Mouse (Mus musculus) hindbrain, embryonic 12.5 days (tissue): ENCODE data around the gene Dtnbp1. TPM values are rescaled to one million over a fixed set of nuclear protein-coding genes. Genes with fewer than 3 reads are reported as not detected.
A peak's percentile ranks its signal among the peaks of the same experiment; 100 is the strongest.

Source experiments
- ATAC-seq: fragments of 200-750 bp; cut with Nextera tagmentation; 2 replicates; pipeline ENCODE4 v1.8.0; 2017; ENCODE audit warnings: moderate TSS enrichment; ENCODE audit not compliant: low FRiP score
- H3K27ac ChIP-seq: fragments of 300-500 bp; sonication (generic); 2 replicates; pipeline ENCODE4 v1.5.1; 2016; ENCODE audit warnings: mild to moderate bottlenecking
- H3K27me3 ChIP-seq: fragments of 300-500 bp; sonication (generic); 2 replicates; pipeline ENCODE4 v1.6.1; 2016; ENCODE audit warnings: mild to moderate bottlenecking
- H3K36me3 ChIP-seq: fragments of 300-500 bp; sonication (generic); 2 replicates; pipeline ENCODE4 v1.6.1; 2016; ENCODE audit warnings: mild to moderate bottlenecking
- H3K4me1 ChIP-seq: fragments of 300-500 bp; sonication (generic); 2 replicates; pipeline ENCODE4 v1.6.1; 2016
- H3K4me2 ChIP-seq: fragments of 300-500 bp; sonication (generic); replicated peaks from 2 replicates; pipeline ENCODE4 v1.6.1; 2016; ENCODE audit warnings: mild to moderate bottlenecking
- H3K4me3 ChIP-seq: fragments of 300-500 bp; sonication (generic); 2 replicates; pipeline ENCODE4 v1.5.1; 2016; ENCODE audit warnings: mild to moderate bottlenecking
- H3K9ac ChIP-seq: fragments of 300-500 bp; sonication (generic); 2 replicates; pipeline ENCODE4 v1.6.1; 2016; ENCODE audit warnings: mild to moderate bottlenecking, moderate library complexity
- H3K9me3 ChIP-seq: fragments of 300-500 bp; sonication (generic); replicated peaks from 2 replicates; pipeline ENCODE4 v1.6.1; 2016; ENCODE audit warnings: mild to moderate bottlenecking
- WGBS: fragments of 180-500 bp; shearing (Covaris S2); methylation state at CpG from one replicate; pipeline ENCODE4 v1.1.7; 2016; 5-methylcytosine and 5-hydroxymethylcytosine counted together
- polyA plus RNA-seq: library from polyadenylated mRNA; unstranded; fragments of >200 nt; fragmentation: Nextera tagmentation; extraction: Ambion mirVana; gene quantifications from 2 replicates; pipeline ENCODE4 v1.2.1, GENCODE M21; 2016

Gene Dtnbp1
- polyA plus RNA-seq, 1 experiment from 2014 or later, result 81.6 TPM

DNA sequence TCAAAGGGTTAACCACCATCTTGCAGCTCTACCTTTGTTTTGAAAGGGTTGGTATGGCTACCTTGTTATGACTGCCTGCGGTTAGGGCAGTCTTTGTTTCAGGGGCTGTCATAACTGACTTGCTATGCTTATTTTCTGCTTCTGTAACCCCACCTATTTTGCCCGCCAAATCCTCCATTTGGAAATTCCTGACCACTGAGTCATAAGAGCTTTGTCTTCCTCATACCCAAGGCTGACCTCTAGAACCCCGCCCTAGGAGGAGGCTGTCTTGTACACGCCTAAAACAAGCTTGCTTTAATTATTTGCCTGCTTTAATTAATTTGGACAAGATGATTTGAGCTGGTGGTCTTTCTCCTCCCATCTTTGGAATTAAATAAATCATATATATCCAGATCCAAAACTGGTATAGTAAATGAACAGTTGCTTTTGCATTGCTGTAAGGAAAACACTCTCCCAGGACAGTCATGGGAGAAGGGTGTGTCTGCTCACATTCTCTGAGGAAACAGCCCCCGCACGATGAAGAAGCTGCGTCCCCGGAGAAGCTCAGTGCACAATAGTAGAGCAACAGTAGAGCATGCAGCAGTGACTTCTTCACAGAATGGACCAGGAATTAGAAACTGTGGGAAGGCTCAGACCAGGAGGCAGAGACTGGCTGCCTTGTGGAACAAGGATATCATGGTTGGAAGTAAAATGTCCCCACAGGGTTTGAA, 62.5 kb downstream of the Dtnbp1 start:
- Histone ChIP-seq H3K4me3 (no peak overlapping the region), H3K4me2 (no peak overlapping the region), H3K27ac (no peak overlapping the region), H3K27me3 (no peaks in the 10 kb centered on the region), H3K9me3 (no peaks in the 10 kb centered on the region), H3K36me3 (no peaks in the 10 kb centered on the region), H3K9ac (no peak overlapping the region), H3K4me1 (0 out of 2 replicates have a peak, but pooled peaks cover 7% of the 10 kb centered on the region)
- ATAC-seq, result no peak
- WGBS, result 74% methylated on average over 8 of the region's 8 CpGs

DNA sequence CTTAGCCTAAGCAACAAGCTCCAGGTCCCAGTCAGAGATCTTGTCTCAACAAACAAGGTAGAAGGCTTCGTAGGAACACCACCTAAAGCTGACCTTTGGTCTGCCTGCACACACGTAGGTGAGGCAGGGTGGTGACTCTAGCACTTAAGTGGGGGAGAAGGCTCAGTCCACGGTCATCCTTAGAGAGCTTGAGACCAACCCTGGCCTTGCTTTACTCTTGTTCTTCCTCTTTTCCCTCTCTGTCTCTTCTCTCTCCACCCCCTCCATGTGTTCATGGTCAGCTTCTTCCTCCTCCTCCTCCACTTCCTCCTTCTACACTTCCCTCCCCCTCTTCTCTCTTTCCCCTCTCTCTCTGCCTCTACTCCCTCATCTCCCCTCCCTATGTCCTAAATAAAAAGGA, 64.3 kb downstream of the Dtnbp1 start:
- no peaks in the 10 kb centered on the region for H3K9me3 ChIP-seq
- H3K27me3 ChIP-seq, result no peaks in the 10 kb centered on the region
- H3K4me3 ChIP-seq, result no peak overlapping the region
- no peak for ATAC-seq
- peaks cover 14% of the 10 kb centered on the region for H3K4me1 ChIP-seq
- H3K36me3 ChIP-seq, result no peaks in the 10 kb centered on the region
- WGBS, result 85% methylated on average over 3 of the region's 3 CpGs
- H3K9ac ChIP-seq, result no peak overlapping the region
- H3K27ac ChIP-seq, result no peak overlapping the region
- H3K4me2 ChIP-seq, result no peak overlapping the region

DNA sequence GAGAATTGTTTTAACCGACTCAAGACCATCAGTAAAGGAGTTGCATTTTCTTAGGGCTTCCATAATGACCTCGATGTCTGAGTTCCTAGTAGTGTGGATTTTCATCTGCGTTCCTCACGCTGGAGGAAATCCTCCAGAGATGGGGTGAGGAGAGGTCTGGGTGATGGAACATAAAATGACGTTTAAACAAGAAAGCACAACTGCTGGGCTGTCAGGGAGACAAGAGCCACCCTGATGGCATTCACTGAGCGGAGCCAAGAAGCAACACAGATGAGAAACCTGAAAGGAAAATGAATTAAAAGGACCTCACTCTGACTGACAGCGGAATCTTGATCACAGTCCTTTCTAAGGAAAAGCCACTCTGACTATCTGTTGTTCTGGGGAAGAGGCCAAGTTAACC, 68.4 kb downstream of the Dtnbp1 start:
- 40% methylated on average over 7 of the region's 7 CpGs for WGBS

DNA sequence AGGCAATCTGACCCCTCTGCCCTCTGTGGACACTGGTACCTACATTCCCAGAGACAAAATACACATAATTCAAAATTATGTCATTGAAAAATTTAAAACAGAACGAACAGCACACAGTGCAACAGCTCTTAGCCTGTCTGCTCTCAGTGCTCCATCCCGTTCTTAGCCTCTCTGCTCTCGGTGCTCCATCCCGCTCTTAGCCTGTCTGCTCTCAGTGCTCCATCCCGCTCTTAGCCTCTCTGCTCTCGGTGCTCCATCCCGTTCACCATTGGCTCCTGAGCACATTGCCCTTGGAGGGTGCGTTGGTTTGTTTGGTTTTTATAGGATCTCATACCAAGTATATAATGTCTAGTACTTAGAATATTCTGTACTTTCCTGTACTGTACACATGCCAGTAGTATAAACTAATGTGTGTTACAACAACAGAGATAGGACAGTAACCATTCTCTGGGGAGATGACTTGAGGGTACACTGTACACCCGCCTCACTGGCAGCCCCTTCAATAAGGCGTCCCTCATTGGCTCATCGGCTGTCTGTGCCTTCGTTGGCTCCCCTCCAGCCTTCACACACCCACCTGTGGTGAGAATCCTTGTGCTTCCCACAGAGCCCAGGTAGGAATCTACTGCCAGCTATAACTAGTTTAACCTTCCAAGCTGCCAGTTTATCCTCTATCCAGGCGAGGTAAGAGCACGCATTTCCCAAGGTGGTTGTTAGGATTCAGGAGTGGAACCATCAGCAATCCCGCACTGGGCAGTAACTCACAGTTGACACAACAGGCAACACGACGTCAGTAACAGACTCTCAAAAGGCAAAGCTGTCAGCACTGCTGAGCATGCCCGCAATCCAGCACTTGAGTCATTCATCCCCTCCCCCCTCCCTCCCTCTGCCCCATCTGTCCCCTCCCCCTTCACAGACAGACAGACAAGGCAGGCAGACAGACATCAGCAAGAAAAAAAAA, 69.4 kb downstream of the Dtnbp1 start:
- Histone ChIP-seq H3K4me2 (no peak overlapping the region), H3K4me1 (peaks cover 15% of the 10 kb centered on the region), H3K4me3 (no peak overlapping the region), H3K9me3 (no peaks in the 10 kb centered on the region), H3K27ac (peak overlapping the region; percentile 44; the same call in 1 of the 2 replicates), H3K36me3 (no peaks in the 10 kb centered on the region), H3K9ac (no peak overlapping the region), H3K27me3 (no peaks in the 10 kb centered on the region)
- 71% methylated on average over 18 of the region's 18 CpGs for WGBS
- ATAC-seq, result no peak

More for the DNA sequence above, 68.4 kb downstream of the Dtnbp1 start:
- no peak overlapping the region for H3K4me2 ChIP-seq
- H3K9me3 ChIP-seq, result no peaks in the 10 kb centered on the region
- H3K4me1 ChIP-seq, result peaks cover 15% of the 10 kb centered on the region
- H3K9ac ChIP-seq, result no peak overlapping the region
- no peaks in the 10 kb centered on the region for H3K27me3 ChIP-seq
- ATAC-seq, result no peak
- no peak overlapping the region for H3K4me3 ChIP-seq
- no peaks in the 10 kb centered on the region for H3K36me3 ChIP-seq
- no peak overlapping the region for H3K27ac ChIP-seq

DNA sequence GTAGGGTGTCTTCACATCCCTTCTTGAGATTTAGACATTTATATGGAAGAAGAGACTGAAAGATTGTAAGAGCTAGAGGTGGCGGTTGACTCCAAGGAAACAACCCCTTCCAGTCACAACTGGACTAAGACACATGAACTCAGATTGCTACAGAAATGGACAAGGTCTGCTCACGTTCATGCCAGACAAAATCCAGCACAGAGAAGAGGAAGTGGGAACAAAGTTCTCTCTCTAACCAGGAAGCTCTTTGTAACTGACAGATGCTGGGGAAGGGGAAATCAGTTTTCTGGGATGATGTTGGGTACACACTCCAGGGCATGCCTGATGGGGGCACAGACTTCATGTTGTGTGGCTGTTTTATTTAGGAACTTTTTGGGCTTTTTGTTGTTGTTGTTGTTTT, 75.6 kb downstream of the Dtnbp1 start:
- Histone ChIP-seq H3K4me3 (no peak overlapping the region), H3K27ac (no peak overlapping the region), H3K4me2 (no peak overlapping the region), H3K27me3 (no peaks in the 10 kb centered on the region), H3K36me3 (peaks cover 46% of the 10 kb centered on the region), H3K4me1 (no peaks in the 10 kb centered on the region), H3K9me3 (no peaks in the 10 kb centered on the region), H3K9ac (no peak overlapping the region)
- ATAC-seq, result no peak
- WGBS, result 92% methylated on average over 2 of the region's 2 CpGs

DNA sequence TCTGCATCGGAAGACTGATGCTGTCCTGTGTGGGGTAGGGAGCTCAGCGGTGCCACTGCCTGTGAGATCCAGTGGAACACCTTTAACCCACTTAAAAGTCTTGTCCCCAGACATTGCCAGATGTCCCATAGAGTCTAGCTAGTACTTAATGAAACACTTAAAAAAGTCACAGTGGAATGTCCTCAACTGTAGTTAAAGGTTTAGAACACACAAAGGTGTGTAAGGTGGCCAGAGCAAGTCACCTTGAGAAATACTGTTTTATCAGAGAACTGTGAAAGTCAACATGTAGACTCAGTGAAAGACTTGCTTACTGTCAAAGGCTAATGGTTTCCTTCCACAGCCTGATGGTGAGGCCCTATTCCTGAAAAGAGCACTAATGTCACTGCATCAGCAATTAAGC, 76.8 kb downstream of the Dtnbp1 start:
- Histone ChIP-seq H3K4me2 (no peak overlapping the region), H3K27ac (no peak overlapping the region), H3K4me1 (no peaks in the 10 kb centered on the region), H3K36me3 (peaks cover 56% of the 10 kb centered on the region), H3K9me3 (no peaks in the 10 kb centered on the region), H3K9ac (no peak overlapping the region), H3K4me3 (no peak overlapping the region), H3K27me3 (no peaks in the 10 kb centered on the region)
- ATAC-seq, result no peak
- 96% methylated on average over 2 of the region's 2 CpGs for WGBS

DNA sequence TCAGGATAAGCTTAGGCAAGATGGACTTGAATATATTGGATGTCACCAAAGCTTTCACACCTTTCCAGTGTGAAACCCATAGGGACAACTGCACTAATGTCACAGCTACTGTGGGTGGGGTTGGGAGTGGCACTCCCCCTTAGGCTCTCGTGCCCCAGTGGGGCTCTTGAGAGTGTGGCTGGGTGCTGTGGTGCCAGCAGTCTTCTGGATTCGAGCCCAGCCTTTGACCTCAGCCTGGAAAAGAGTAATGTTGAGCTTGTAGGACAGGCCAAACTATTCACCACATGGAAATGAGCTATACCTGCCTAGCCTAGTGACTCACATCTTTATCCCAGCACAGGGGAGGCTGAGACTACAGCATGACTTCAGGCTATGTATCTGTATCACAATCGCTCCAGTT, 77.9 kb downstream of the Dtnbp1 start:
- Histone ChIP-seq H3K9ac (no peak overlapping the region), H3K9me3 (no peaks in the 10 kb centered on the region), H3K4me1 (no peaks in the 10 kb centered on the region), H3K27me3 (no peaks in the 10 kb centered on the region), H3K4me3 (no peak overlapping the region), H3K36me3 (peaks cover 68% of the 10 kb centered on the region), H3K4me2 (no peak overlapping the region), H3K27ac (no peak overlapping the region)
- ATAC-seq, result no peak
- WGBS, result 92% methylated on average over 3 of the region's 3 CpGs

DNA sequence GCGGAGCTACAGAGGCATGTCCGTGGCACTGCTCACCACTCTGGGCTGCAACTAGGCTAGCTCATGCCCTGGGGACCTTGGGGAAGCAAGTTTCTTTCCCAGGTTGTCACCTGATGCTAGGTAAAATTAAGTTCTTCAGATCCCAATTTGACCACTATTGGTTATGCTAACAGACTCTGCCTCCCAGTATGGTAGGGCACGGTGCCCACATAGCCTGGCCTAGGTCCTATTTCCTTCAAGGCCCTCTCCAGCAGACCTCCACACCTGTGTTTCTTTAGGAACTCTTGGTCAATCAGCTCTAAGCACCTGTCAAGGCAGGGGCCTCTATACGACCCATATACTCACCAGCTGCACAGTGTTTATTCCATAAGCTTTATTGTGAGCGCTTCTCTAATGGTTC, 80.2 kb downstream of the Dtnbp1 start:
- no peaks in the 10 kb centered on the region for H3K9me3 ChIP-seq
- no peak overlapping the region for H3K4me3 ChIP-seq
- H3K4me1 ChIP-seq, result no peaks in the 10 kb centered on the region
- peaks cover 91% of the 10 kb centered on the region for H3K36me3 ChIP-seq
- H3K9ac ChIP-seq, result no peak overlapping the region
- H3K27me3 ChIP-seq, result no peaks in the 10 kb centered on the region
- no peak overlapping the region for H3K4me2 ChIP-seq
- WGBS, result 94% methylated on average over 5 of the region's 5 CpGs
- H3K27ac ChIP-seq, result no peak overlapping the region
- no peak for ATAC-seq

DNA sequence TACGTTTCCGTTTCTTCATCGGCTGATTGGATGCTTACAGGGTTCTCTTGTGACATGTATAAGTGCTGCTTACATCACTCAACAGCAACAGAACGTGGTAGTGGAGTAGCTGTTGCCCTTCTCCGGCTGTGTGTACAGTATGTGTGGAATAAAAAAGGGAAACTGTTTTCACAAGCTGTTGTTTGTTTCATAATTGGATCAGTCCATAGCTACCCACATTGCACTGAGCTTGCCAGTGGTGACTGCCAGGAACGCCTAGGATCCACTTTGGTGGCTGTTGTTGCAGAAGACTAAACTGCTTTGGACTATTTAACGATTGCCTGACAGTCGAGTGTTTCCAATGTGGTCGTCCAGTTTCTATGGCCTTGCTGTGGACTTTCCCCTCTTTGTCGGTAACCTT, 80.9 kb downstream of the Dtnbp1 start:
- Histone ChIP-seq H3K36me3 (peaks cover 97% of the 10 kb centered on the region), H3K4me2 (no peak overlapping the region), H3K27ac (no peak overlapping the region), H3K9ac (no peak overlapping the region), H3K4me1 (no peaks in the 10 kb centered on the region), H3K9me3 (no peaks in the 10 kb centered on the region), H3K4me3 (no peak overlapping the region), H3K27me3 (no peaks in the 10 kb centered on the region)
- 86% methylated on average over 10 of the region's 10 CpGs for WGBS
- no peak for ATAC-seq

DNA sequence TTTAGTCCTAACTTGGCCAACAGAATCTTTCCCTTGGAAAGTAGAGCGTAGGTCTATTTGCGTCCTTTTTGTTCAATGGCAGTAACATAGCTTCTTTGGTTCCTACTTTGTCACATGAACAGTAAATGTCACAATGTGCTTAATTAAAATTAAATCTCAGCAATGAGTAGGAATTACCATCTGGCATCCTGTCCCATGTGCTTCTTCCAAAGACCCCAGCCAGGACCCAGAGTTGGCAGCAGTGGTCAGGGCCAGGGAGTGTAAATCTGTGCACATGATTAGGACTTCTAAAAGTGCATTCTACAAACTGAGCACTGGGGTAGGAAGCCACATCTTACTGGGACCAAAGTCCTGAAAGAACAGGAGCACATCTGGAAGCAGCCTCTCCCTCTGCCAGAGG, 83.7 kb downstream of the Dtnbp1 start:
- Histone ChIP-seq H3K27ac (no peak overlapping the region), H3K9me3 (no peaks in the 10 kb centered on the region), H3K9ac (no peak overlapping the region), H3K4me3 (no peak overlapping the region), H3K4me1 (no peaks in the 10 kb centered on the region), H3K36me3 (peaks cover 99% of the 10 kb centered on the region), H3K27me3 (no peaks in the 10 kb centered on the region), H3K4me2 (no peak overlapping the region)
- no peak for ATAC-seq
- 97% methylated on average over 2 of the region's 2 CpGs for WGBS

DNA sequence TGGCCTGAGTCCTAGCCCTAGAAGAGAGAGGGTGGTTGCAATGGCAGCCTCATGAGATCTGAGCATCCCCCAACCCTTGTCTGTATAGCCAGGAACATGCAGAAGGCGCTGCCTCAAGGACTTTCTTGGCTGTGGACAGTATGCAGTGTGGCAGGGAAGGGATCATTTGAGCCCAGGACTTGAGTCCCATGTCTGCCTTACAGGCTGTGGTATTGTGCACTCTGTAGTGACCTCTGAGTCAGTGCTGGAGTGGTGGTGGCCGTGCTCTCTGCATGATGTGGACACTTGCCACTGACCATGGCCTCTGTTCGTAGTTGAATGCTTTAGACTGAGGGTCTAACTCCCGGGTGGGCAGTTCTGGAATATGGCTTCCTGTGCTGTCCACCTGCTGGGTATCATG, 84.7 kb downstream of the Dtnbp1 start:
- 98% methylated on average over 4 of the region's 4 CpGs for WGBS
- Histone ChIP-seq H3K4me2 (no peak overlapping the region), H3K4me3 (no peak overlapping the region), H3K36me3 (peaks cover 99% of the 10 kb centered on the region), H3K27me3 (no peaks in the 10 kb centered on the region), H3K4me1 (no peaks in the 10 kb centered on the region), H3K9me3 (no peaks in the 10 kb centered on the region), H3K9ac (no peak overlapping the region), H3K27ac (peak overlapping the region; percentile 30; the same call in 1 of the 2 replicates)
- ATAC-seq, result no peak

DNA sequence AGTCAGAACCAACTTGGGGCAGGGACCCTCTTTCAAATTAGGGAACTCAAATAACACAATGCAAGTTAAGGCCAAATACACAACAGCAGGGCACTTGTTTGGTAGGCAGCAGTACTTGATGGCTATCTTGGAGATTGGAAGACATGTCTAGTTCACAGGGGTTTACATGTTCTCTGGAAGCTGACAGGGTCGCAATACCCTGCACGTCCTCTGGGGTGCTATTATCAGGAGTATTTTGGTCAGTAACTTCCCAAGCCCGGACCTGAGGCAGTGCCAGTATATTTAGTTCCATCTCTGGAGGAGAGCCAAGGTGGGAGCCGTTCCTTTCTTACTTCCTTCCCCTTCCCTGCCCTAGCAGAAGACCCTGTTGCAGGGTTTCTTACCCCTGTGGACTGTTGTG, 86.0 kb downstream of the Dtnbp1 start:
- no peaks in the 10 kb centered on the region for H3K9me3 ChIP-seq
- no peaks in the 10 kb centered on the region for H3K4me1 ChIP-seq
- H3K4me2 ChIP-seq, result no peak overlapping the region
- no peak overlapping the region for H3K9ac ChIP-seq
- H3K27ac ChIP-seq, result no peak overlapping the region
- H3K36me3 ChIP-seq, result peaks cover 99% of the 10 kb centered on the region
- H3K27me3 ChIP-seq, result no peaks in the 10 kb centered on the region
- no peak for ATAC-seq
- WGBS, result 76% methylated on average over 4 of the region's 4 CpGs
- no peak overlapping the region for H3K4me3 ChIP-seq
